Mouse (Mus musculus) MEL (cell line): ENCODE measurements at regions not wholly inside any gene's neighbourhood (a gene's known extent, or its start where the extent isn't known, plus 50 kb on each side); places are given as distances from the start of the nearest gene placed in this dataset.
"Not testable (repeated sequence)": the region's sequence is repeated elsewhere in the genome, so short reads cannot be mapped to it uniquely, and the experiment has no call there.

Experiments used
- DNase-seq: peaks from one replicate; pipeline ENCODE4 v3.0.0; 2011; ENCODE audit warnings: low read depth, low spot score
- H3K27ac ChIP-seq: 2 replicates; pipeline ENCODE4 v1.5.1; 2012; ENCODE audit warnings: low read depth, mild to moderate bottlenecking, control low read depth, low read length, moderate library complexity; ENCODE audit not compliant: control insufficient read depth
- H3K27me3 ChIP-seq, 2 experiments: fragments of 150-350 bp in 1 of 2; sonication (generic) in 1 of 2; 2 replicates each; pipeline ENCODE4 v1.6.1; 2012; ENCODE audit warnings: low read length in 2 of 2, mild to moderate bottlenecking in 2 of 2, improper control_type of control experiment in 1 of 2, moderate library complexity in 1 of 2; ENCODE audit not compliant: insufficient read depth in 2 of 2, control insufficient read depth in 1 of 2
- H3K36me3 ChIP-seq, 2 experiments: 2 replicates each; pipeline ENCODE4 v1.6.1; 2012 to 2014; ENCODE audit warnings: low read length in 2 of 2, improper control_type of control experiment in 1 of 2, inconsistent platforms in 1 of 2, mild to moderate bottlenecking in 1 of 2; ENCODE audit not compliant: insufficient read depth in 2 of 2, control insufficient read depth in 1 of 2
- H3K4me1 ChIP-seq, 2 experiments: fragments of 150-350 bp in 1 of 2; sonication (generic) in 1 of 2; 2 replicates each; pipeline ENCODE4 v1.6.1; 2012; ENCODE audit warnings: low read length in 2 of 2, improper control_type of control experiment in 1 of 2, mild to moderate bottlenecking in 1 of 2; ENCODE audit not compliant: insufficient read depth in 2 of 2, control insufficient read depth in 1 of 2
- H3K4me3 ChIP-seq, 2 experiments: fragments of 150-350 bp in 1 of 2; sonication (generic) in 1 of 2; 2 replicates each; pipeline ENCODE4 v1.5.1; 2012; ENCODE audit warnings: low read depth in 2 of 2, low read length in 2 of 2, mild to moderate bottlenecking in 2 of 2, moderate library complexity in 2 of 2, control low read depth in 1 of 2, improper control_type of control experiment in 1 of 2; ENCODE audit not compliant: control insufficient read depth in 1 of 2, insufficient read depth in 1 of 2
- H3K79me2 ChIP-seq: 2 replicates; pipeline ENCODE4 v1.6.1; 2012; ENCODE audit warnings: mild to moderate bottlenecking, low read length, moderate library complexity; ENCODE audit not compliant: control insufficient read depth, poor library complexity, insufficient read depth
- H3K9ac ChIP-seq: 2 replicates; pipeline ENCODE4 v1.6.1; 2012; ENCODE audit warnings: low read depth, mild to moderate bottlenecking, control low read depth, low read length, moderate library complexity; ENCODE audit not compliant: control insufficient read depth, poor library complexity, severe bottlenecking
- H3K9me3 ChIP-seq: fragments of 150-350 bp; sonication (generic); replicated peaks from 2 replicates; pipeline ENCODE4 v1.6.1; 2012; ENCODE audit warnings: mild to moderate bottlenecking, low read length, improper control_type of control experiment, moderate library complexity; ENCODE audit not compliant: insufficient read depth

DNA sequence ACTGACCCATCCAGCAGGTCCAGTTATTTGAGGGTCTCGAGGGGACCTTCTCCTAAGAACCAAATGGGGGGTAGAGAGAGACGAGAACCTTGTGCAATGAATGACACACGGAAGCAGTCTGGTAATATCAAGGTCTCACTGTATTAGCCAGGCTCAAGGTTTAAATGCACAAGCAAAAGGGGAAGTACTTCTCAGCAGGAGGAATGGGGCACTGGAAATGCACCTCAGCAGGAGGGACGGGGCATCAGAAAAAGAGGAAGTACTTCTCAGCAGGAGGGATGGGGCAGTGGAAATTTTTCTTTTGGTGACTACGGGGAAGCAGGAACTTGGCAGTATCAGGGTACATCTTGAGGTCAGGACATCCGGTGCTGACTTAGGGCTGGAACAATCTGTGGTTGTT lies 74.9 kb upstream of the Vmn1r3 start:
- H3K27me3 ChIP-seq, H3K27ac ChIP-seq, H3K9me3 ChIP-seq, H3K9ac ChIP-seq, H3K79me2 ChIP-seq, H3K4me3 ChIP-seq, H3K36me3 ChIP-seq, H3K4me1 ChIP-seq: not testable (repeated sequence)
- peak; percentile 46 for DNase-seq

GRCm38 (mm10) chr4:3252606-3253281 lies 67.6 kb upstream of the Vmn1r3 start:
- not testable (repeated sequence) for H3K79me2 ChIP-seq, H3K27me3 ChIP-seq, H3K4me3 ChIP-seq, H3K4me1 ChIP-seq, H3K9me3 ChIP-seq, H3K27ac ChIP-seq, H3K36me3 ChIP-seq, DNase-seq, H3K9ac ChIP-seq

- not testable (repeated sequence) for DNase-seq, H3K79me2 ChIP-seq
Measured at GRCm38 (mm10) chr4:3250258-3250657, 65.1 kb upstream of the Vmn1r3 start.

DNA sequence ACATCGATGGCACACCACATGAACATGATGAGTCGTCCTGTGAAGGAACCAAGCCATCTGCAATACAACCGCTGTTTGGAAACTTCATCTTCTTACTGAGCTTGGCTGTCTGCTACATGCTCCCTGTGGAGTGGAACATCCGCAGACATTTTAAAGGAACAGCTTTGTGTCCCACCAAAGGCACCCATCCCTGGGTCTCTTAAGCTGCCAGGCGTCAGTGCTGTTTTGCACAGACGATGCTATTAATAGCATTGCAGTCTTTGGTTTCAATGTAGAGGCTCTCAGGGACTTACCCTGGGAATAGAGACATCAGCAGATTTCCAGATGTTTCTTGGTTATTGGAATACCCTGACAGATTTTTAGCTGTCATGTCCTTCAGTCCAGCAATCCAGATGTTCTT lies 56.9 kb upstream of the Vmn1r3 start:
- not testable (repeated sequence) for H3K27me3 ChIP-seq, H3K4me3 ChIP-seq, H3K9me3 ChIP-seq, DNase-seq, H3K27ac ChIP-seq, H3K79me2 ChIP-seq, H3K4me1 ChIP-seq, H3K36me3 ChIP-seq, H3K9ac ChIP-seq

More at GRCm38 (mm10) chr4:3250258-3250657, 65.1 kb upstream of the Vmn1r3 start:
- not testable (repeated sequence) for H3K4me1 ChIP-seq, H3K36me3 ChIP-seq, H3K27ac ChIP-seq, H3K9me3 ChIP-seq, H3K9ac ChIP-seq, H3K27me3 ChIP-seq, H3K4me3 ChIP-seq

- not testable (repeated sequence) for H3K4me3 ChIP-seq, H3K79me2 ChIP-seq, H3K27ac ChIP-seq, H3K9ac ChIP-seq, DNase-seq, H3K27me3 ChIP-seq, H3K36me3 ChIP-seq, H3K9me3 ChIP-seq, H3K4me1 ChIP-seq
Measured at GRCm38 (mm10) chr4:3241351-3241750, 56.2 kb upstream of the Vmn1r3 start.

GRCm38 (mm10) chr4:3238493-3238892 lies 53.3 kb upstream of the Vmn1r3 start:
- H3K4me3 ChIP-seq, H3K36me3 ChIP-seq, H3K27ac ChIP-seq, DNase-seq, H3K9ac ChIP-seq, H3K27me3 ChIP-seq, H3K79me2 ChIP-seq, H3K9me3 ChIP-seq, H3K4me1 ChIP-seq: not testable (repeated sequence)

DNA sequence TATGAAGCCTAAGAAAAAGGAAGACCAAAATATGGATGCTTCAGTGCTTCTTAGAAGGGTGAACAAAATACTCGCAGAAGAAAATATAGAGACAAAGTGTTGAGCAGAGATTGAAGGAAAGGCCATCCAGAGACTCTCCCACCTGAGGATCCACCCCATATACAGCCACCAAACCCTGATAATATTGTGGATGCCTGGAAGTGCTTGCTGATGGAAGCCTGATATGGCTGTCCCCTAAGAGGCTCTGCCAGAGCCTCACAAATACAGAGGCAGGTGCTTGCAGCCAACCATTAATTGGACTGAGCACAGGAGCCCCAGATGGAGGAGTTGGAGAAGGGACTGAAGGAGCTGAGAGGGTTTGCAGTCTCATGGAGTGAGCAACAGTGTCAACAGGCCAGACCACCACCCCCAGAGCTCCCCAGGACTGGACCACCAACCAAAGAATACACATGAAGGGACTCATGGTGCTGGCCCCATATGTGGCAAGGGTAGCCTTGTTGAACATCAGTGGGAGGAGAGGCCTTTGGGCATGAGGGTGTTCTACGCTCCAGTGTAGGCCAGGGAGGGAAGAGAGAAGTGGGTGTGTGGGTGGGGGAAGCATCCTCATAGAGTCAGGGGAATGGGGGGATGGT lies 51.1 kb upstream of the Vmn1r3 start:
- not testable (repeated sequence) for H3K27ac ChIP-seq, H3K36me3 ChIP-seq, H3K79me2 ChIP-seq, H3K9ac ChIP-seq, H3K27me3 ChIP-seq, H3K9me3 ChIP-seq, H3K4me1 ChIP-seq, H3K4me3 ChIP-seq, DNase-seq
